Mouse (Mus musculus): ENCODE data around the gene Rbm14. TPM values are rescaled to one million over a fixed set of nuclear protein-coding genes. Genes with fewer than 3 reads are reported as not detected.
A peak's percentile ranks its signal among the peaks of the same experiment; 100 is the strongest.

The Rbm14 gene
- 92.9 and 98.4 TPM in 2 replicates for polyA plus RNA-seq (2014; fragmentation: Nextera tagmentation; extraction: Ambion mirVana)

GRCm38 (mm10) chr19:4811063-4811908, at the start of gene Rbm14, which contains the start of gene Gm21992:
Gene Rbm14, minus strand, starts transcription at chr19:4811634.
Gene Gm21992, minus strand, starts transcription at chr19:4811612.
- ATAC-seq (ENCODE audit: low FRiP score) (peak; percentile 98), DNase-seq (ENCODE audit: low spot score) (peak; percentile 97)
- Histone ChIP-seq H3K4me1 (replicated peaks; ENCODE audit: control insufficient read depth, insufficient read depth, low read length) (no peaks in the 10 kb centered on the region), H3K9me3 (ENCODE audit: control insufficient read depth, low read length) (no peaks in the 10 kb centered on the region), H3K27me3 (ENCODE audit: control insufficient read depth, insufficient read depth, low read length) (no peaks in the 10 kb centered on the region), H3K27ac (ENCODE audit: low read depth, low read length) (peak within 1 kb of the TSS; percentile 86), H3K36me3 (ENCODE audit: control insufficient read depth, insufficient read depth, low read length) (no peaks in the 10 kb centered on the region), H3K9ac (ENCODE audit: low read depth, low read length) (peak within 1 kb of the TSS; percentile 72), H3K4me3 (ENCODE audit: low read depth, low read length) (peak within 1 kb of the TSS; percentile 86), H3K4me2 (replicated peaks; ENCODE audit: low read depth, low read length) (peak within 1 kb of the TSS; percentile 85)
- WGBS = under 1% methylated on average over 83 of the region's 83 CpGs

GRCm38 (mm10) chr19:4859081-4859480, 47.6 kb upstream of the Rbm14 start:
- Histone ChIP-seq H3K9me3 (ENCODE audit: control insufficient read depth, low read length) (no peaks in the 10 kb centered on the region), H3K4me2 (replicated peaks; ENCODE audit: low read depth, low read length) (no peak overlapping the region), H3K9ac (ENCODE audit: low read depth, low read length) (no peak overlapping the region), H3K36me3 (ENCODE audit: control insufficient read depth, insufficient read depth, low read length) (no peaks in the 10 kb centered on the region), H3K27ac (ENCODE audit: low read depth, low read length) (no peak overlapping the region), H3K4me1 (replicated peaks; ENCODE audit: control insufficient read depth, insufficient read depth, low read length) (no peaks in the 10 kb centered on the region), H3K4me3 (ENCODE audit: low read depth, low read length) (no peak overlapping the region), H3K27me3 (ENCODE audit: control insufficient read depth, insufficient read depth, low read length) (no peaks in the 10 kb centered on the region)
- WGBS = 85% methylated on average over 6 of the region's 6 CpGs
- no peak for DNase-seq (ENCODE audit: low spot score)
- no peak for ATAC-seq (ENCODE audit: low FRiP score)

- H3K9ac ChIP-seq (ENCODE audit: low read depth, low read length) = no peak overlapping the region
- no peaks in the 10 kb centered on the region for H3K4me1 ChIP-seq (replicated peaks; ENCODE audit: control insufficient read depth, insufficient read depth, low read length)
- H3K4me3 ChIP-seq (ENCODE audit: low read depth, low read length) = peak overlapping the region; percentile 53; the same call in 1 of the 2 replicates
- no peaks in the 10 kb centered on the region for H3K9me3 ChIP-seq (ENCODE audit: control insufficient read depth, low read length)
- H3K27me3 ChIP-seq (ENCODE audit: control insufficient read depth, insufficient read depth, low read length) = no peaks in the 10 kb centered on the region
- H3K4me2 ChIP-seq (replicated peaks; ENCODE audit: low read depth, low read length) = peak overlapping the region; percentile 91
- ATAC-seq (ENCODE audit: low FRiP score) (no peak), DNase-seq (ENCODE audit: low spot score) (no peak)
- 73% methylated on average over 4 of the region's 4 CpGs for WGBS
- no peak overlapping the region for H3K27ac ChIP-seq (ENCODE audit: low read depth, low read length)
- H3K36me3 ChIP-seq (ENCODE audit: control insufficient read depth, insufficient read depth, low read length) = no peaks in the 10 kb centered on the region
Measured at GRCm38 (mm10) chr19:4855951-4856350, 44.5 kb upstream of the Rbm14 start.

GRCm38 (mm10) chr19:4855470-4855820, 44.0 kb upstream of the Rbm14 start:
- Histone ChIP-seq H3K4me2 (replicated peaks; ENCODE audit: low read depth, low read length) (peak overlapping the region; percentile 91), H3K36me3 (ENCODE audit: control insufficient read depth, insufficient read depth, low read length) (no peaks in the 10 kb centered on the region), H3K4me1 (replicated peaks; ENCODE audit: control insufficient read depth, insufficient read depth, low read length) (no peaks in the 10 kb centered on the region), H3K9ac (ENCODE audit: low read depth, low read length) (peak overlapping the region; percentile 58), H3K27me3 (ENCODE audit: control insufficient read depth, insufficient read depth, low read length) (no peaks in the 10 kb centered on the region), H3K27ac (ENCODE audit: low read depth, low read length) (peak overlapping the region; percentile 43), H3K4me3 (ENCODE audit: low read depth, low read length) (peak overlapping the region; percentile 53), H3K9me3 (ENCODE audit: control insufficient read depth, low read length) (no peaks in the 10 kb centered on the region)
- 1% methylated on average over 14 of the region's 14 CpGs for WGBS
- DNase-seq (ENCODE audit: low spot score) (no peak), ATAC-seq (ENCODE audit: low FRiP score) (peak; percentile 67)

GRCm38 (mm10) chr19:4854552-4855469, 43.4 kb upstream of the Rbm14 start, which contains the start of gene Ctsf:
Gene Ctsf, plus strand, starts transcription at chr19:4855130.
- peak; percentile 84 for DNase-seq (ENCODE audit: low spot score)
- Histone ChIP-seq H3K9me3 (ENCODE audit: control insufficient read depth, low read length) (no peaks in the 10 kb centered on the region), H3K4me1 (replicated peaks; ENCODE audit: control insufficient read depth, insufficient read depth, low read length) (no peaks in the 10 kb centered on the region), H3K36me3 (ENCODE audit: control insufficient read depth, insufficient read depth, low read length) (no peaks in the 10 kb centered on the region), H3K4me2 (replicated peaks; ENCODE audit: low read depth, low read length) (peak within 1 kb of the TSS; percentile 91), H3K27ac (ENCODE audit: low read depth, low read length) (peak within 1 kb of the TSS; percentile 43), H3K4me3 (ENCODE audit: low read depth, low read length) (peak within 1 kb of the TSS; percentile 53), H3K27me3 (ENCODE audit: control insufficient read depth, insufficient read depth, low read length) (no peaks in the 10 kb centered on the region), H3K9ac (ENCODE audit: low read depth, low read length) (peak within 1 kb of the TSS; percentile 58)
- ATAC-seq (ENCODE audit: low FRiP score) = peak; percentile 87
- 5% methylated on average over 45 of the region's 45 CpGs for WGBS

- H3K9ac ChIP-seq (ENCODE audit: low read depth, low read length) = no peak overlapping the region
- H3K4me2 ChIP-seq (replicated peaks; ENCODE audit: low read depth, low read length) = no peak overlapping the region
- no peaks in the 10 kb centered on the region for H3K9me3 ChIP-seq (ENCODE audit: control insufficient read depth, low read length)
- no peak for ATAC-seq (ENCODE audit: low FRiP score)
- no peaks in the 10 kb centered on the region for H3K4me1 ChIP-seq (replicated peaks; ENCODE audit: control insufficient read depth, insufficient read depth, low read length)
- no peaks in the 10 kb centered on the region for H3K36me3 ChIP-seq (ENCODE audit: control insufficient read depth, insufficient read depth, low read length)
- H3K27me3 ChIP-seq (ENCODE audit: control insufficient read depth, insufficient read depth, low read length) = no peaks in the 10 kb centered on the region
- H3K4me3 ChIP-seq (ENCODE audit: low read depth, low read length) = no peak overlapping the region
- WGBS = 55% methylated on average over 5 of the region's 5 CpGs
- H3K27ac ChIP-seq (ENCODE audit: low read depth, low read length) = no peak overlapping the region
- no peak for DNase-seq (ENCODE audit: low spot score)
Measured at GRCm38 (mm10) chr19:4850281-4850680, 38.8 kb upstream of the Rbm14 start.

GRCm38 (mm10) chr19:4849800-4850199, 38.4 kb upstream of the Rbm14 start:
- no peaks in the 10 kb centered on the region for H3K9me3 ChIP-seq (ENCODE audit: control insufficient read depth, low read length)
- H3K9ac ChIP-seq (ENCODE audit: low read depth, low read length) = no peak overlapping the region
- WGBS = 50% methylated on average over 4 of the region's 4 CpGs
- H3K27ac ChIP-seq (ENCODE audit: low read depth, low read length) = no peak overlapping the region
- no peak overlapping the region for H3K4me3 ChIP-seq (ENCODE audit: low read depth, low read length)
- ATAC-seq (ENCODE audit: low FRiP score) = no peak
- H3K36me3 ChIP-seq (ENCODE audit: control insufficient read depth, insufficient read depth, low read length) = no peaks in the 10 kb centered on the region
- DNase-seq (ENCODE audit: low spot score) = no peak
- H3K4me1 ChIP-seq (replicated peaks; ENCODE audit: control insufficient read depth, insufficient read depth, low read length) = no peaks in the 10 kb centered on the region
- no peaks in the 10 kb centered on the region for H3K27me3 ChIP-seq (ENCODE audit: control insufficient read depth, insufficient read depth, low read length)
- H3K4me2 ChIP-seq (replicated peaks; ENCODE audit: low read depth, low read length) = no peak overlapping the region

- Histone ChIP-seq H3K9me3 (ENCODE audit: control insufficient read depth, low read length) (no peaks in the 10 kb centered on the region), H3K27me3 (ENCODE audit: control insufficient read depth, insufficient read depth, low read length) (no peaks in the 10 kb centered on the region), H3K27ac (ENCODE audit: low read depth, low read length) (no peak overlapping the region), H3K4me3 (ENCODE audit: low read depth, low read length) (no peak overlapping the region), H3K9ac (ENCODE audit: low read depth, low read length) (no peak overlapping the region), H3K4me2 (replicated peaks; ENCODE audit: low read depth, low read length) (no peak overlapping the region), H3K36me3 (ENCODE audit: control insufficient read depth, insufficient read depth, low read length) (no peaks in the 10 kb centered on the region), H3K4me1 (replicated peaks; ENCODE audit: control insufficient read depth, insufficient read depth, low read length) (no peaks in the 10 kb centered on the region)
- WGBS = 41% methylated on average over 7 of the region's 7 CpGs
- DNase-seq (ENCODE audit: low spot score) (peak; percentile 3), ATAC-seq (ENCODE audit: low FRiP score) (no peak)
Measured at GRCm38 (mm10) chr19:4847490-4847889, 36.1 kb upstream of the Rbm14 start.
